9 mouse cellular contexts compared by ENCODE assay signal in the genomic region with DNA sequence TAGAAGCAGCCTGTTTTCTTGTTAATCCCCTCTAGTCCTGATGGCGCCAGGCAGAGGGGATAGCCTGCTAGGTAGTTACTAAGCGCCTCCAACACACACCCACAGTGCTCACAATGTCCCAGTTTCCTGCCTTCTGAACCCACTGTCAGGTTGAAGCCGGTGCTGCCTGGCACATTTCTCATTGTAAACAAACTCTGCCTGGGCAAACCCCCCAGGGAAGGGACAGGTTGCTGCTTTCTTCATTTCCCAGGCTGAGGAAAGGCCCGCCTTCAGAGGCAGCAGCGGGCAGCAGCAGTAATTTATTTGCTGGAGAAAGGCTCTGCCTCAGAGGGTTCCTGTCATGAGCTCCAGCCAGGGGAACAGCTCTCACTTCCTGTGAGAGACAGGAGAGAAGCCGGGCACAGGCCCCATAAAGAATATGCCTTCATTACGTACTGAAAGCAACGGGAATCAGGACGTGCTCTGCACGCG.
A peak's percentile ranks its signal among the peaks of the same experiment; 100 is the strongest.
DNase-seq lines count a peak whose midpoint lies in the region; ATAC-seq lines count a peak whose summit lies in the region.
"Had no signal": no experiment of that assay in that cellular context is flagged by ENCODE, and none has a peak within 500 bp of the region (broad histone marks: within the 10 kb centered on the region; RNA-seq: fewer than 3 reads in every experiment).

No protein-coding gene starts in this region.

- no peak overlapping the region for H3K4me2 ChIP-seq in kidney, embryonic 14.5 days (replicated peaks; ENCODE audit: low read depth, low read length)
- no peak overlapping the region for H3K4me2 ChIP-seq in forebrain, embryonic 13.5 days
- H3K4me2 ChIP-seq in limb, embryonic 11.5 days (ENCODE audit: low read depth, severe bottlenecking), result no peak overlapping the region
- H3K4me2 ChIP-seq: heart, embryonic 12.5 days had no signal

- peak overlapping the region; percentile 3; the same call in 1 of the 2 replicates for H3K9ac ChIP-seq in kidney, embryonic 14.5 days (ENCODE audit: low read depth, low read length)
- no peak overlapping the region for H3K9ac ChIP-seq in forebrain, embryonic 13.5 days
- H3K9ac ChIP-seq in limb, embryonic 11.5 days (ENCODE audit: low read length), result no peak overlapping the region
- H3K9ac ChIP-seq: heart, embryonic 12.5 days had no signal

- 27% methylated on average over 11 of the region's 11 CpGs for WGBS in kidney, embryonic 14.5 days
- 38% methylated on average over 11 of the region's 11 CpGs for WGBS in forebrain, embryonic 13.5 days
- WGBS in limb, embryonic 11.5 days, result 22% methylated on average over 11 of the region's 11 CpGs

- no peak for DNase-seq in kidney, adult 8-10 months
- DNase-seq in cerebellum, adult 11 months, result peak; percentile 18
- DNase-seq in limb, embryonic 11.5 days (ENCODE audit: low spot score), result peak; percentile 48
- DNase-seq in gastrocnemius, postnatal 10 days, result no peak
- no peak for DNase-seq in adrenal gland, adult 2 months
- DNase-seq in heart, postnatal 14 days, result no peak

- intact Hi-C loops in heart, postnatal 14 days (cut with DNase I), result no loop called here

- H3K9me3 ChIP-seq in kidney, embryonic 14.5 days (ENCODE audit: control insufficient read depth, low read length), result no peaks in the 10 kb centered on the region
- H3K9me3 ChIP-seq in forebrain, embryonic 13.5 days (replicated peaks), result no peaks in the 10 kb centered on the region
- H3K9me3 ChIP-seq in limb, embryonic 11.5 days (ENCODE audit: control insufficient read depth, low read length), result no peaks in the 10 kb centered on the region

- H3K4me1 ChIP-seq in kidney, embryonic 14.5 days (ENCODE audit: control insufficient read depth, insufficient read depth, low read length), result 0 out of 2 replicates have a peak, but pooled peaks cover 4% of the 10 kb centered on the region
- peaks cover 9% of the 10 kb centered on the region for H3K4me1 ChIP-seq in forebrain, embryonic 13.5 days
- peaks cover 7% of the 10 kb centered on the region for H3K4me1 ChIP-seq in limb, embryonic 11.5 days (ENCODE audit: control insufficient read depth, insufficient read depth, low read length)

- H3K4me3 ChIP-seq in kidney, embryonic 14.5 days (ENCODE audit: low read length), result no peak overlapping the region
- no peak overlapping the region for H3K4me3 ChIP-seq in forebrain, embryonic 13.5 days
- no peak overlapping the region for H3K4me3 ChIP-seq in limb, embryonic 11.5 days (ENCODE audit: low read depth, low read length)
- H3K4me3 ChIP-seq: heart, embryonic 12.5 days had no signal

- ATAC-seq in kidney, embryonic 14.5 days (ENCODE audit: low FRiP score, low TSS enrichment), result peak; percentile 39; the same call in 1 of the 2 replicates
- ATAC-seq in forebrain, embryonic 13.5 days, result peak; percentile 65
- no peak for ATAC-seq in limb, embryonic 11.5 days (ENCODE audit: insufficient number of reproducible peaks, low FRiP score, low TSS enrichment, low read depth)

- no peak overlapping the region for H3K27ac ChIP-seq in kidney, embryonic 14.5 days (ENCODE audit: low read depth, low read length)
- peak overlapping the region; percentile 40 for H3K27ac ChIP-seq in forebrain, embryonic 13.5 days
- no peak overlapping the region for H3K27ac ChIP-seq in limb, embryonic 11.5 days (replicated peaks; ENCODE audit: low read depth, low read length)

- H3K27me3 ChIP-seq in kidney, embryonic 14.5 days (ENCODE audit: control insufficient read depth, insufficient read depth, low read length), result no peaks in the 10 kb centered on the region
- no peaks in the 10 kb centered on the region for H3K27me3 ChIP-seq in forebrain, embryonic 13.5 days
- 0 out of 2 replicates have a peak, but pooled peaks cover 2% of the 10 kb centered on the region for H3K27me3 ChIP-seq in limb, embryonic 11.5 days (ENCODE audit: control insufficient read depth, insufficient read depth, low read length)
- H3K27me3 ChIP-seq: heart, embryonic 12.5 days had no signal

- H3K36me3 ChIP-seq in kidney, embryonic 14.5 days (ENCODE audit: control insufficient read depth, insufficient read depth, low read length), result no peaks in the 10 kb centered on the region
- no peaks in the 10 kb centered on the region for H3K36me3 ChIP-seq in forebrain, embryonic 13.5 days (ENCODE audit: poor library complexity, severe bottlenecking)
- no peaks in the 10 kb centered on the region for H3K36me3 ChIP-seq in limb, embryonic 11.5 days (ENCODE audit: control insufficient read depth, insufficient read depth, low read length)
- H3K36me3 ChIP-seq: heart, embryonic 12.5 days had no signal

Comparison
In these comparisons a context has a peak if more than half of its experiments do, and no peak if none do; other contexts are left out.
1. DNase-seq: peak in cerebellum, adult 11 months (single experiment) and limb, embryonic 11.5 days (single experiment); none in kidney, adult 8-10 months (0 of 2), gastrocnemius, postnatal 10 days (single experiment), adrenal gland, adult 2 months (single experiment) and heart, postnatal 14 days (0 of 2).